Mouse (Mus musculus) T-cell, adult 2 months (primary cell): ENCODE results near the gene Srsf1.
A peak's percentile ranks its signal among the peaks of the same experiment; 100 is the strongest.

ENCODE experiments used
- DNase-seq: peaks from one replicate; pipeline ENCODE4 v3.0.0; 2022; ENCODE audit warnings: low spot score

Srsf1 gene

GRCm38 (mm10) chr11:88073343-88073875, 26.2 kb downstream of the Srsf1 start:
- DNase-seq: peak; percentile 73

GRCm38 (mm10) chr11:88075701-88076100, 28.5 kb downstream of the Srsf1 start:
- no peak for DNase-seq

DNA sequence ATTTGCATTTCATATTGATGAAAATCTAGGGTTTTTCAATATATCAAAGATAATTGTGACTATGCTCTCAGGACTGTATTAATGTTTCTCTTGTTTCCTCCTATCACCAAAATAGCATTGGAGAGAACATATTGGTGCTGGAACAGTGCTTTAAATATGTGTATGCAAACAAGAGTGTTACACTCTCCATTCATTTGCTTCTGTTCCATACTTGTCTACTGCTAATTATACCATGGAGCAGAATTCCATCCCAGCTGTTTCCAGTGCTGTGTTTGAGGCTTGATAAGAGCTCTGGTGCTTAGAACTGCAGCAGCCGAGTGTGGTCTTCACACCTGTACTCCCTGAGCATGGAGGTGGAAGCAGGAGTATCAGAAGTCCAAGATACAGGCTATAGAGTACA, 29.2 kb downstream of the Srsf1 start:
- no peak for DNase-seq

GRCm38 (mm10) chr11:88083699-88084098, 36.5 kb downstream of the Srsf1 start:
- no peak for DNase-seq

- DNase-seq: peak; percentile 69
These were observed 39.8 kb downstream of the Srsf1 start for GRCm38 (mm10) chr11:88086737-88087627.

DNA sequence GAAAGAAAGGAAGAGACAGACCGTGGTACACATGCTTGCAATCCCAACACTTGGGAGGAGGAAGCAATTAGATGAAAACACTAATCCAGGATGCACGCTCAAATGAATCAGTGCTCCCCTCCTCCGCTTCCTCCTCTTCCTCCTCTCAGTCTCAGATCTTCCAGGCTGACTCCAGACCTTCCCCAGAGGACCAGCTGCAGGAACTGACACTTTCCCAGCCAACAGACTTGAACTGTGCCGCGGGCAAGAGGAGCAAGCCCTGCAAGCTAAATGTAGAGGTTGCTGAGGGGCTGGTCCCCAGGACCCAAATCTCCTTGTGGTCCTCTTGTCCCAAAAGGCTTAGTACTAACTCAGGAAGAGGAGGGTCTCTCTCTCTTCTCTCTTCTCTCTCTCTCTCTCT, 42.0 kb downstream of the Srsf1 start:
- no peak for DNase-seq

DNA sequence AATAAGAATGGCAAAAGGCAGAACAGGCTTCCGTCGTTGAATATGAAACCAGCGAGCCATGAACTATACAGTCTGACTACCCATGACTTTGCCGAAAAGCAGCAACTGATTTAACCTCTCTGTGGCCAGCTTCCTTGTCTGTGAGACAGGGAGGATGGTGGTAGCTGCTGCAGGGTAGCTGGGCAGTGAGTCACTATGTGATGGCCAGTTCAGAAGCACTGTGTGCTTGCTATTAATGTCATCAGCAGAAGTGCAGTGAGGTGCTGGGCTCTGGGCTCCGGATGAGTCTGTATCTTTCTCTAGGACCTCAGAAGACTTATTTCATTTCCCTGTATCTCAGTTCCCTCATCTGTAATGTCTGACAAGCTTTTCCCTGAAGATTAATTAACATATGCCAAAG, 43.1 kb downstream of the Srsf1 start:
- no peak for DNase-seq

DNA sequence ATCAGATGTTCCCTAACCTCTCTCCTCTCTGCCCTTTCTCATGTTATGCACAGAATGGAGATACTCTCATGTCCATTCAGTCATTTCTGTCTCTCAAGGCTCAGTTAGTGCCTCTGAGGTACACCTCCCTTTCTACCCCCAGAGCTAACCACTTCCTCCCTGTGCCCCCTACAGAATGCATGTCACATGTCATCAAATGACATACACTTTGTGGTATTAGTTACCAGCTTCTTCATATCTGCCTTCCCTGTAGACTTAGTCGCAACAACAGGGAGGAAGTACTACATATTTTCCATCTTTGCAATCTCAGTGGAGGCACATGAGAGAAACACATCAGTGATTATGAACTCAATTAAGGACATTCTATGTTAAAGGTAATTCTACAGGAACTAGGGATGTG, 44.8 kb downstream of the Srsf1 start:
- peak; percentile 67 for DNase-seq

DNA sequence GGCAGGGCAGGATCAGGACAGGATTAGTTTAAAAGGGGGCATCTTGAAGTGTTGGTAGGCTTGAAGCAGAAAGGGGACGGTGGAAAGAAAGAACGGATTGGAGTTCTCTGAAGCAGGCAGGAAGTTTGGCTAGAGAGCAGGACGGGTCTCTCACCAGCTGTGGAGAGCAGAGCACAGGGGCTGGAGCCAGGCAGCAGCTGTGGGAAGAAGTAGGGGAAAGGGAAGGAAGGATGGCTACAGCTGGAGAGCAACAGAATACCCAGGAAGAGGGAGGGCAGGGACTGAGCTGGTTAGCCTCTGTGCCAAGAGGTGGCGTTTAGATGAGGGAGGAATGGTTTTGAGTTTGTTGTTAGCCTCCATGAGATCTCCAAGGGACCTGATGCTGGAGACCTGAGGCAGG, 50.0 kb downstream of the Srsf1 start:
- DNase-seq: no peak

GRCm38 (mm10) chr11:88098021-88098729, 51.0 kb downstream of the Srsf1 start, which contains the start of gene Cuedc1:
TSS of gene Cuedc1 (plus strand) at chr11:88098058.
- DNase-seq: no peak

DNA sequence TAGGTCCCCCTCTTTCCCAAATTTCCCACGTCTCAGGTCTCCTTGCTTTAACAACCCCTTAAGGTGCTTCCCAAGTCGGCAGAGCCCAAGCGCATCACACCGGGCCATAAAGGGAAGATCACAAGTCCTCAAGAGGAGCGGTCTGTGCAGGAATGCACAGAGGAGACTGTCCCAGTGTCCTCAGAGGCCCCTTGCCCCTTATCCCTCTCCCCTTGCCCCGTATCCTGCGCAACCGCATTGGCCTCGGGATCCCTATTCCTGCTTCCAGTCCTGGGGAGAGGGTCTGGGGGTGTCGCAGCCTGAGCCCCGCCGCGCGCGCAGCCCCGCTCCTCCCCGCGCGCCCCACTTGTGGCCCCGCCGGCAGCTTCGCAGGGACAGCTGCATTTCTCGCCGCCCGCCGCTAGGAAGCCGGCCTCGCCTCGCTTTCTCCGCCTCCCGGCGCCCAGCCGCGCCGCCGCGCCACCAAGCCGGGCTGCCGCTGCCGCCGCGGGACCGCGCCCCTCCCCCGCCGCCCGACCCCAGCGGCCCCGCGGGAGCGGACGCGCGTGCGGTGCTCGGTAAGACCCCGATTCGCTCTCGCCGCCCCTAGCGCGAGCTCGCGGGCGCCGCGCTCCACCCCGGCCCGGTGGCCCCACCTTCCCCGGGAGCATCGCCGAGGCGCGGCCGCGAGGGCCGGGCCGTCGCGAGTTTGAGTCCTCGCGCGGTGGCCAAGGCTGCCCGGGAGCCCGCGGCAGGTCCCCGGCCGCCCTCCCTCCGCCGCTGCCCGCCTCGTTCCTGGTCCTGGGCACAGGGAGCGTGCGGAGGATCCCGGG, 51.8 kb downstream of the Srsf1 start:
- DNase-seq: peak; percentile 76

DNA sequence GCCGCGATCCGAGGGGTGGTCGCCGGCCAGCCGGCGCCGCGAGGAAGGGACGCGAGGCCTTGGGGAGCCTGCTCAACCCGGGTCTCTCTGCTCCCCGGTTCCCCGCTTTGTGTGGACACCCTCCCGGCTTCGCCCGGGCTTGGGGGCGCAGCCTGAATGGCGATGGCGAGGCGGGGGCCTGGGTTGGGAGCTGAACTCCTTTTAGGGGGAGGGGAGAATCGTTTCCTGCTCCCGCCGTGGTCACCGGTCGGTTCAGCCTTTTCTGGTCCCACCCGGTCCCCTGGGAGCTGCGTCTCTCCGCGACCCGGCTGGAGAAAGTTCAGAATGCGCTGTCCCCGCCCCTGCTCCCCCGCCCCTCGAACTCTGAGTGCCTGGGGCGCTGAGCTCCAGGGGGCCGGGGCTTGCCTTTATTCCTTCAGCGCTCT, 52.4 kb downstream of the Srsf1 start:
- DNase-seq: peak; percentile 15

GRCm38 (mm10) chr11:88100170-88100569, 53.0 kb downstream of the Srsf1 start:
- no peak for DNase-seq
